Mouse (Mus musculus) lung, postnatal 36 days (tissue): ENCODE measurements around the gene Dusp9.
A peak's percentile ranks its signal among the peaks of the same experiment; 100 is the strongest.

Experiments used
- DNase-seq: peaks from one replicate; pipeline ENCODE4 v3.0.0; 2022; ENCODE audit warnings: mixed read lengths

The Dusp9 gene

DNA sequence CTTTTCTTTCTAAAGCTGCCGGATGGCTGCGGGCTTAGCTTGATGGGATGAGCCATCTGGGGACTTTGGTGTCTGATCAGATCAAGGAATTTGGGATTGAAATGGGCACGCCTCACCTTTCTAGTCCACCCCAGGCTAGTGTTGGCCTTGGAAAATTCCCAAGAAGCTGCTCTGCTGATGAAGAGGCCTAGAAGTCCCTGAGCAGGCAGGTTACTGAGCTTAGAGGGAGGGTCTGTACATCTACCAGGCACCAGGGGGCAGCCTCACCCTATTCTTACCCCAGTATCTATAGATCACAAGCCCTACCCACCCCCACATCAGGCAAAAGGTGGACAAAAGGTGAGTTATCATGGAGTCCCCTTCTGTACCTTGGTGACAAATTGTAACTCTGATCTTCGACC, 32.8 kb downstream of the Dusp9 start:
- peak; percentile 74 for DNase-seq

DNA sequence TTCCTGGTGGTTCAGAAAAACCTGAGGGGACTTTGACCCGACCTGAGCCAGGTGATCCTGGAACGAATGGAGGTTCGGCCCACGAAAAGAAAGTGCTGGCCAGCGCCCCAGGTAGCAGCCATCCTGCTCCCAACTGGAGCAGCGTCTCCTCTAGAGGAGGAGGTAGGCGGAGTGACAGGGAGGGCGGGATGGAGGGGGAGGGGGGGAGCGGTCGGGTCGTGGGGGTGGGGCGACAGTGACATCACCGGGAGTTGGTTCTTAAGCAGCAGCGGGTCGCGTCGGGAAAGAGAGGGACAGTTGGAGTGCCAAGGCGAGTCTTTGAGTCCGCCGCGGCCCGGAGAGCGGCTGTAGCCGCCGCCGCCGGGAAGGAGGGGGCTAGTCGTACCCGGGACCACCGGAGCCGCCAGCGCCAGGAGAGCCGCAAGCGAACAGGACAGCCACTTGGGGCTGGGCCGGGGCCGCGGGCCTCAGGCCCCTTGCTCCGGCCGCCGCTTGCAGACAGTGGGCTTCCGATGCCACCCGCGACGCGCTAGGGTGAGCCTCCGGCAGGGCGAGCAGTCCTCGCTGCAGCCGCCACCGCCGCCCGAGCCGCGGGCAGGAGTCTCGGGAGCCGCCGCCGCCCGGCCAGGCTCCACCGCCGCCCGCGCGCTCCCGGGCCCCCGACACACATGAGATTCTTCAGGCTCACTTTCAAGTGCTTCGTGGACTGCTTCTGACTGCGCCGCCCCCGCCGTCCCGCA, 33.8 kb downstream of the Dusp9 start, which contains the start of gene Slc6a8:
Gene Slc6a8, plus strand, starts transcription at position 272 of the 740 bp plus-strand sequence.
- DNase-seq: peak; percentile 80

DNA sequence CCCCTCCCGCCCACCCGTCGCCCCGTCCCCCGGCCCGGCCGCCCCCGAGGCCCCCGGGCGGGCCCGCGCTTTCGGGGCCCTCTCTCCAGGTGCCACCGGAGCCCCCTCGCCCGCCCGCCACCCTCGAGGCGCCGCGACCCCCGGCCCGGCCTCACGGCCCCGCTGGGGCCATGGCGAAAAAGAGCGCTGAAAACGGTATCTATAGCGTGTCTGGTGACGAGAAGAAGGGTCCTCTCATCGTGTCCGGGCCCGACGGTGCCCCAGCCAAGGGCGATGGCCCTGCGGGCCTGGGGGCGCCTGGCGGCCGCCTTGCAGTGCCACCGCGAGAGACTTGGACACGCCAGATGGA, 34.4 kb downstream of the Dusp9 start:
- no peak for DNase-seq

DNA sequence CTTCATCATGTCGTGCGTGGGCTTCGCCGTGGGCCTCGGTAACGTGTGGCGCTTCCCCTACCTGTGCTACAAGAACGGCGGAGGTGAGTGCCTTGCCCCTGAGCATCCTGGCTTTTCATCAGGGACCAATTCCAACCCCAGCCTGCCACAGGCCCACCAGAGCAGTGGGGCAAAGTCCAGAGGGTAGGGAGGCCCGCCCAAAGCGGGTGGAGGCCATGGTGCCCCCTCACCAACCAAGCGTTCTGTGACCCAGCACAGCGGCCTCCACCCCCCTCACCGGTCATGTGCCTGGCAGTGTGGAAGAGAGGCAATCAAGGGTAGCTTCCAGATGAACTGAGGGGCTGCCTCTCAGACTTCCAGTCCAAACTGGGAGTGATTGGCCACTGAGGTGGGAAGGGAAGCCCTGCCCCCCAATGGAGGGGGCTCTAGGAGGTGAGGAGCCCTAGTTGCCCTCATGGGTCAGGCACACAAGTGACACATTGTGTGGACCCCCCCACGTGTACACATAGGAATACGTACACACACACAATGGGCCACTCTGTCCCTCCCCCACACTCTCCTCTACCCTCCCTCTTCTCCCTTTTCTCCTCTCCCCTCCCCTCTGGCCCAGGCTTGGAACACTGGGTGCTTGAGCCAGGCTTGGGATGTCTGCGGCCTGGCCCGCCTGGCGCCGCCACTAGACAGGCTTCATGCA, 34.9 kb downstream of the Dusp9 start:
- no peak for DNase-seq

DNA sequence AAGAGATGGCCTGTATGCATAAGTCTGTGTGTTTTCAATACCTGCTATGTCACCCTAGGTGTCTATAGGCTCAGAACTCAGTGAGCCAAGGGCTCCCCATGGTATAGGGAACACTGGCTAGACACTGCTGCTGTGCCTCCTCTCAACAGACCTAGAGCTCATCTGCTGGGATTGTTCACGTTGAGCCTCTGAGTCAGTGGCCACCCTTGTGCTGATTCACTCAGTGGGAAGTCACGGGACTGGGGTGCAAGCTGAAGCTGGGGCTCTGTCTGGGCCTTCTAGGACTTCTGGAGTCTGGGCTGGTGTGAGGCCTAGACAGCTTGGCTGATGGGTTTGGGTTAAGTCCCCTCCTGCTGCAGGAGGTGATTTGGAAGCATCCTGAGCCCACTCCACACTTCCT, 36.0 kb downstream of the Dusp9 start:
- DNase-seq: no peak

DNA sequence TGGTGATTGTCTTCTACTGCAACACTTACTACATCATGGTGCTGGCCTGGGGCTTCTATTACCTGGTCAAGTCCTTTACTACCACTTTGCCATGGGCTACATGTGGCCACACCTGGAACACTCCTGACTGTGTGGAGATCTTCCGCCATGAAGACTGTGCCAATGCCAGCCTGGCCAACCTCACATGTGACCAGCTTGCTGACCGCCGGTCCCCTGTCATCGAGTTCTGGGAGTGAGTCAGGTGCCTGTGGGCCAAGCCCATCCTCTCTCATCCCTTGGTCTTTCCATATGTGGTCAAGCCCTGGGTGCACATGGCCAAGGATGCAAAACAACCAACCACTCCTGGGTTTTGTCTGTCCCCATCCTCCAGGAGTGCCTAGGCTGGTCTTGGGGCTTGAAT, 37.4 kb downstream of the Dusp9 start:
- no peak for DNase-seq

DNA sequence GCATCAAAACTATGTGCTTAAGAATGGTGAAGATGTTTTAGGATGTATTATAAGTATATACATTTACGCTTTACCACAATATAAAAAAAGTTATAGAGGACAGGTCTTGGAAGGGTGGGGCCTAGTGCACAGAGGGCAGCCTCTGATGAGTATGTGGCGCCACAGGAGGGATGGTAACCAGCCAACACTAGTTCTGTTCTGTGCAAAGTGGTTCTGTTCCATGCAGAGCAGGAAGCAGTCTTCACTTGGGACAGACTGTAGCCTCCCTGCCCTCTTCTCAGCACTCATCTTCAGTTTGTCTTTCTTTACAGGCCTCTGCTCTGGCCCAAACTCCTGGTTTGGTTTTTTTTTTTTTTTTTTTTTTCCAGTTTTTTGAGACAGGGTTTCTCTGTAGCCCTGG, 44.9 kb downstream of the Dusp9 start:
- DNase-seq: no peak

DNA sequence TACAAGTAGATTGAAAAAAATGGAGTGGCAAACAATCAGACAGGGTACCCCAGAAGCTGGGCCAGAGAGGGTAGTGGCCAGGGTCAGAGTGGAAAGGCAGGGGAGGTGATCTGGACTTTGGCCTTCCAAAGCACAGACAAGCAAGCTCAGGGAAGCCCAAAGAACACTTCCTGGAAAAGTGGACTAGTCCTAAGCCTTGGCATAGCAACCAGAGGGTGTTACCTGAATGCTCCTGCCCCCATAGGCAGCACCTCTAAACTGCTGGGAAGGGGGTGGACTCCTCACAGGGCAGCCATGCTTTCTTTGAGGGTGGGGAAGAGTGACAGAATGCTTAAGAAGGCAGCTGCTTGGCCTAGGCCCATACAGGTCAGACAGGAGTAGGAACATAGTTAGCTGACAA, 45.8 kb downstream of the Dusp9 start:
- DNase-seq: no peak

DNA sequence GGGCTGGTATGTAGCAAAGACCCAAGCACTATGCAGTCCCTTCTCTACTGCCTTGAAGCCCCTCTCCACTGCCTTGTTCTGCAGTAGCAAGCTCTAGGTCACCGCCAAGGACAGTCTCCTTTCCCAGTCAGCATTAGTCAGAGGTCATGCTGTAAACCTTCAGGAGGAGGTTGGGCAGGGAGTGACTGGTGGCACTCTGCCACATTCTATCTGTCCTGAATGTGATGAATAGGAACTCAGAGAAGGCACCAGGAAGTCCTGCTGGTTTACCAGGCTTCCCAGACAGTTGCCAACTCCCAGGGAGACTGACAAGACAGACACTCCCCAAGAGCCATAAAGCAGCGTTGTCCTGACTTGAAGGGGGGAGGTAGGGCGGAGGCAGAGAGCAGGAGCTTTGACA, 46.4 kb downstream of the Dusp9 start:
- DNase-seq: peak; percentile 36

DNA sequence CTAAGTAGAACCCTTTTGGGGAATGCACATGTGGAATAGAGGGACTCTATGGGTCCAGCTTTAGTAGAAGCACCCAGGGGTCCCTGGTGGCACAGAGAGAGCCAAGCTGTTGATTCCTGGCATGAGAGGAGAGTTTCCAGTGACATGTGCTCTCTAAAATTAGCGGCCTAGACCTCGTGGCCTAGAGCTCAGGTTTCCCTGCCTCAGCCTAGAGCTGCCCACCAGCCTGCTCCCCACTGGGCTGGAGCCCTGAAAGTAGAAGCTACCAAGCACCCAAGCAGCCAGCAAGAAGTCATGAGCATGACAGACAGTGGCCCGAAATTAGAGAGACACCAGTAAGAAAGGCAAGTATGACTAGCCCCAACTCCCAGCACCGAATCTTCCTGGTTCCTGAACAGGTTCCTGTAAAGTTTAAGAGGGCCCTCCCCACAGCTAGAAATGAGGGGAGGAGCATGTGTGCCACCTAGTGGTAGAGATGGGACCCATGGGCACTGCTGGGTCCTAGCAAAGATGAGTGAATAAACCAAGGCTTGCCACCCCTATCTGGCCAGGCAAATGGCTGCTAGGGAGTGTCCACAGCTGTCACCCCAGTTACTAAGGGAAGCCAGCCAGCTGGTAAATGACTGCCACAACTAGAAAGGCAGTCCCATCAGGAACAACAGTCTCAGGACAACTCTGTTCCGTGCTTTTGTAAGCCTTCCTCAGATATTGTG, 51.9 kb downstream of the Dusp9 start:
- peak; percentile 82 for DNase-seq
